ENCODE assay signal across 9 mouse cellular contexts in genomic region chr13:46928404-46928803, GRCm38 (mm10). TPM values are rescaled to one million over a fixed set of nuclear protein-coding genes. Genes with fewer than 3 reads are reported as not detected.
DNase-seq lines count a peak whose midpoint lies in the region; ATAC-seq and TF ChIP-seq lines count a peak whose summit lies in the region.
"Had no signal": no experiment of that assay in that cellular context is flagged by ENCODE, and none has a peak within 500 bp of the region (broad histone marks: within the 10 kb centered on the region; RNA-seq: fewer than 3 reads in every experiment).

No protein-coding gene starts in this region.

- H3K4me2 ChIP-seq in heart, embryonic 14.5 days (ENCODE audit: low read length) = peak overlapping the region; percentile 85
- H3K4me2 ChIP-seq in hindbrain, embryonic 12.5 days (replicated peaks) = peak overlapping the region; percentile 68

- TF ChIP-seq POLR2A in bone marrow macrophage, adult 2 months (IDR thresholded peaks at IDR 0.05; ENCODE audit: borderline replicate concordance, low read depth, low read length) = no peak

- peaks cover 17% of the 10 kb centered on the region for H3K36me3 ChIP-seq in heart, embryonic 14.5 days (ENCODE audit: control insufficient read depth, insufficient read depth, low read length)
- peaks cover 11% of the 10 kb centered on the region; the same call in 1 of the 2 replicates for H3K36me3 ChIP-seq in hindbrain, embryonic 12.5 days
- H3K36me3 ChIP-seq in midbrain, embryonic 10.5 days = peaks cover 29% of the 10 kb centered on the region

- H3K27me3 ChIP-seq in heart, embryonic 14.5 days (ENCODE audit: control insufficient read depth, insufficient read depth, low read length) = no peaks in the 10 kb centered on the region
- H3K27me3 ChIP-seq in hindbrain, embryonic 12.5 days = no peaks in the 10 kb centered on the region
- peaks cover 20% of the 10 kb centered on the region for H3K27me3 ChIP-seq in midbrain, embryonic 10.5 days (ENCODE audit: low read depth, poor library complexity, severe bottlenecking)

- peak overlapping the region; percentile 93 for H3K9ac ChIP-seq in heart, embryonic 14.5 days (ENCODE audit: low read length)
- H3K9ac ChIP-seq in hindbrain, embryonic 12.5 days = peak overlapping the region; percentile 86

- no peak for TF ChIP-seq CTCF in bone marrow macrophage, adult 2 months (IDR thresholded peaks at IDR 0.05; ENCODE audit: low read depth, low read length)

- no peak for ATAC-seq in heart, embryonic 14.5 days (ENCODE audit: insufficient number of reproducible peaks, insufficient read depth, low FRiP score, low read depth)
- ATAC-seq in hindbrain, embryonic 12.5 days (ENCODE audit: low FRiP score) = no peak
- ATAC-seq: CD4-positive, CD25-positive, alpha-beta regulatory T cell, adult 4 months had no signal

- peak overlapping the region; percentile 65 to 85 for H3K4me3 ChIP-seq in heart, embryonic 14.5 days (ENCODE audit: control insufficient read depth in 1 of 2, insufficient read depth in 1 of 2, low read depth in 1 of 2, low read length in 2 of 2)
- peak overlapping the region; percentile 73 for H3K4me3 ChIP-seq in bone marrow macrophage, adult 2 months (ENCODE audit: insufficient read depth, low read length)
- peak overlapping the region; percentile 82 for H3K4me3 ChIP-seq in hindbrain, embryonic 12.5 days
- H3K4me3 ChIP-seq in midbrain, embryonic 10.5 days = peak overlapping the region; percentile 89

- H3K4me1 ChIP-seq in heart, embryonic 14.5 days (ENCODE audit: control insufficient read depth in 2 of 2, insufficient read depth in 2 of 2, low read length in 2 of 2) = peaks cover 6 to 28% of the 10 kb centered on the region in 2 experiments
- peaks cover 33% of the 10 kb centered on the region for H3K4me1 ChIP-seq in bone marrow macrophage, adult 2 months (ENCODE audit: control insufficient read depth, insufficient read depth, low read length)
- H3K4me1 ChIP-seq in hindbrain, embryonic 12.5 days = peaks cover 26% of the 10 kb centered on the region
- peaks cover 36% of the 10 kb centered on the region for H3K4me1 ChIP-seq in midbrain, embryonic 10.5 days

- H3K9me3 ChIP-seq in heart, embryonic 14.5 days (ENCODE audit: control insufficient read depth, low read length) = no peaks in the 10 kb centered on the region
- no peaks in the 10 kb centered on the region for H3K9me3 ChIP-seq in hindbrain, embryonic 12.5 days (replicated peaks)
- peaks cover 8% of the 10 kb centered on the region; the same call in 1 of the 2 replicates for H3K9me3 ChIP-seq in midbrain, embryonic 10.5 days (replicated peaks)

- H3K27ac ChIP-seq in heart, embryonic 14.5 days (replicated peaks in 1 of 2; ENCODE audit: control insufficient read depth in 1 of 2, insufficient read depth in 1 of 2, low read depth in 2 of 2, low read length in 2 of 2) = peak overlapping the region; percentile 96 to 98; a peak in 2 of 4 replicates
- H3K27ac ChIP-seq in bone marrow macrophage, adult 2 months (ENCODE audit: insufficient read depth, low read depth, low read length) = no peak overlapping the region
- H3K27ac ChIP-seq in hindbrain, embryonic 12.5 days = no peak overlapping the region
- H3K27ac ChIP-seq in midbrain, embryonic 10.5 days (replicated peaks) = peak overlapping the region; percentile 98

- no peak for DNase-seq in heart, adult 8-10 months (ENCODE audit: low spot score)
- DNase-seq in midbrain, embryonic 10.5 days (ENCODE audit: low spot score) = no peak
- no peak for DNase-seq in ovary, postnatal 14 days (ENCODE audit: low spot score)
- DNase-seq in thymus, postnatal 0 days (ENCODE audit: low spot score) = no peak
- no peak for DNase-seq in adrenal gland, adult 18-20 months (ENCODE audit: low spot score in 2 of 2)

- 20% methylated on average over 5 of the region's 5 CpGs for WGBS in heart, embryonic 14.5 days
- WGBS in hindbrain, embryonic 12.5 days = 17% methylated on average over 5 of the region's 5 CpGs
- 30% methylated on average over 5 of the region's 5 CpGs for WGBS in midbrain, embryonic 10.5 days

RNA-seq across cellular contexts. Expression of gene Kif13a, which starts 1.3 kb away (rescaled TPM):
- 47.8 and 55.2 TPM in 2 replicates for polyA plus RNA-seq in heart, embryonic 14.5 days (2014; fragmentation: Nextera tagmentation; extraction: Ambion mirVana)
- total RNA-seq in heart, adult 8-10 months (2022) = 100 to 1,000 TPM; 113 to 126 (median 121) TPM
- 18.8 and 22.0 TPM in 2 replicates for polyA plus RNA-seq in bone marrow macrophage, adult 2 months (2012; ENCODE audit: insufficient read depth, insufficient read length, missing spikeins)
- 22.3 and 23.9 TPM in 2 replicates for polyA plus RNA-seq in hindbrain, embryonic 12.5 days (2016; fragmentation: Nextera tagmentation; extraction: Ambion mirVana)
- 9.1 and 11.4 TPM in 2 replicates for polyA plus RNA-seq in midbrain, embryonic 10.5 days (2016; fragmentation: Nextera tagmentation; extraction: Ambion mirVana)
- polyA plus RNA-seq in thymus, postnatal 0 days (2015; fragmentation: Nextera tagmentation; extraction: Ambion mirVana) = 5.5 and 6.3 TPM in 2 replicates
- 10 to 100 TPM; 27.1 to 30.5 TPM for total RNA-seq in adrenal gland, adult 18-20 months (2021)

Comparison
In these comparisons a context has a peak if more than half of its experiments do, and no peak if none do; other contexts are left out.
1. H3K27ac ChIP-seq: peak in heart, embryonic 14.5 days (2 of 2) and midbrain, embryonic 10.5 days (single experiment); none in bone marrow macrophage, adult 2 months (single experiment) and hindbrain, embryonic 12.5 days (single experiment).
2. Peak in every context shown above with its lines, with median percentiles within 50 percentile points of each other: H3K4me3 ChIP-seq.